Mouse (Mus musculus) ES-Bruce4 (cell line): Measurements from ENCODE around the gene Nrbf2.

Experiments
- CTCF ChIP-seq: IDR thresholded peaks from one replicate; pipeline ENCODE4 v1.8.1; 2011; ENCODE audit warnings: low read depth, low read length
- EP300 ChIP-seq: IDR thresholded peaks from 2 replicates; pipeline ENCODE4 v1.6.1; 2011; ENCODE audit warnings: low read depth, low read length; ENCODE audit not compliant: insufficient read depth
- POLR2A ChIP-seq: IDR thresholded peaks from one replicate; pipeline ENCODE4 v1.8.1; 2011; ENCODE audit warnings: low read length; ENCODE audit not compliant: insufficient read depth

GRCm38 (mm10) chr10:67297175-67297855, 12.2 kb upstream of the Nrbf2 start:
- TF ChIP-seq POLR2A (no peak), CTCF (no peak), EP300 (no peak)
